Mouse (Mus musculus) ES-Bruce4 (cell line): ENCODE results near the gene Stard3. TPM values are rescaled to one million over a fixed set of nuclear protein-coding genes. Genes with fewer than 3 reads are reported as not detected.
A peak's percentile ranks its signal among the peaks of the same experiment; 100 is the strongest.

Experiments used
- H3K27ac ChIP-seq: 2 replicates; pipeline ENCODE4 v1.5.1; 2012; ENCODE audit warnings: low read length, inconsistent platforms; ENCODE audit not compliant: insufficient read depth
- H3K27me3 ChIP-seq: 2 replicates; pipeline ENCODE4 v1.6.1; 2012; ENCODE audit warnings: mild to moderate bottlenecking, low read length, inconsistent platforms; ENCODE audit not compliant: control insufficient read depth, poor library complexity, insufficient read depth, severe bottlenecking
- H3K36me3 ChIP-seq: 2 replicates; pipeline ENCODE4 v1.6.1; 2012; ENCODE audit warnings: inconsistent platforms, mild to moderate bottlenecking, low read length, moderate library complexity; ENCODE audit not compliant: control insufficient read depth, poor library complexity, insufficient read depth, severe bottlenecking
- H3K4me1 ChIP-seq: one replicate; pipeline ENCODE4 v1.8.1; 2011; ENCODE audit warnings: low read length; ENCODE audit not compliant: control insufficient read depth, insufficient read depth
- H3K4me3 ChIP-seq: 2 replicates; pipeline ENCODE4 v1.5.1; 2011; ENCODE audit warnings: low read depth, mild to moderate bottlenecking, low read length
- H3K9ac ChIP-seq: 2 replicates; pipeline ENCODE4 v1.6.1; 2012; ENCODE audit warnings: low read depth, mild to moderate bottlenecking, inconsistent platforms; ENCODE audit not compliant: poor library complexity, severe bottlenecking
- H3K9me3 ChIP-seq: replicated peaks from 2 replicates; pipeline ENCODE4 v1.6.1; 2012; ENCODE audit warnings: mild to moderate bottlenecking, low read length, inconsistent platforms; ENCODE audit not compliant: control insufficient read depth, poor library complexity, insufficient read depth, severe bottlenecking
- CTCF ChIP-seq: IDR thresholded peaks from one replicate; pipeline ENCODE4 v1.8.1; 2011; ENCODE audit warnings: low read depth, low read length
- EP300 ChIP-seq: IDR thresholded peaks from 2 replicates; pipeline ENCODE4 v1.6.1; 2011; ENCODE audit warnings: low read depth, low read length; ENCODE audit not compliant: insufficient read depth
- POLR2A ChIP-seq: IDR thresholded peaks from one replicate; pipeline ENCODE4 v1.8.1; 2011; ENCODE audit warnings: low read length; ENCODE audit not compliant: insufficient read depth
- polyA plus RNA-seq: library from polyadenylated mRNA; stranded (reverse); fragments of >200 nt; gene quantifications from 2 replicates; pipeline ENCODE4 v1.2.4, GENCODE M21; 2011; ENCODE audit warnings: low read depth; ENCODE audit not compliant: missing spikeins, insufficient read depth, insufficient read length

Stard3 gene
- polyA plus RNA-seq, 1 experiment, result 12.2 TPM

DNA sequence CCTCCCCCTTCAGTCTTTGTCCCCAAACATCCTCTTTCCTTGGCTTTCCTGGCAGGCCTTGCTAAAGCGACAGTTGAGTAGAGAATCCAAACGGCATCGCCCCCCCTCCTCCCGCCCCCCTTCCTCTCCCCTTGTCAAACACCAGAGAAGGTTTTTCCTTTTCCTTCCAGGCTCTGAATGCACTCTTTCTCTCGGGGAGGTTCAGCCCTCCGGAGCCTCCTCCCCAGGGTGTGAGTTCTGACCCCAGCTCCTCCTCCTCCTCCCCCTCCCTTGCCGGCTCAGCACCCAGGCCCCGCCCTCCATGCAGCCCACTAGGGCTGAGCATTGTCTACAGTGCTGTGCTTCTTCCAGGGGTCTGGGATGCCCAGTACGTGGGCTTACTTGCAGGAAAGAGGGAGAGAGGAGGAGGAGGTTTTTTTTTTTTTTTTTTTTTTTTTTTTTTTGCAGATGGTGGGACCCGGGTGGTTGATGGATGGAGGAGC is 51.2 kb downstream of the Stard3 start:
- no peaks in the 10 kb centered on the region for H3K27me3 ChIP-seq

DNA sequence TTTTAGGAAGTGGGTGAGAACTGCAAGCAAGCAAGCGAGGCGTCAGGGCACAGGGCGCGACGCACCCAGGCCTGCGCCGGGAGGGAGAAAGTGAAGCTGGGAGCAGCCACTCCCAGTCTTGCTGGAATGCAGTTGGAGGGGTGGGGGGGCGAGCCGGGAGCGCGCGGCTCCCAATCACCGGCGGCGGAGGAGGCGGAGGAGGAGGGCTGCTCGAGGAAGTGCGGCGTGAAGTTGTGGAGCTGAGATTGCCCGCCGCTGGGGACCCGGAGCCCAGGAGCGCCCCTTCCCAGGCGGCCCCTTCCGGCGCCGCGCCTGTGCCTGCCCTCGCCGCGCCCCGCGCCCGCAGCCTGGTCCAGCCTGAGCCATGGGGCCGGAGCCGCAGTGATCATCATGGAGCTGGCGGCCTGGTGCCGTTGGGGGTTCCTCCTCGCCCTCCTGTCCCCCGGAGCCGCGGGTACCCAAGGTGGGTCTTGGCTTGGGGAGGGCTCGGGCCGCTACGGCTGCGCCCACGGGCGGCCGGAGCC is 54.2 kb downstream of the Stard3 start, which contains the start of gene Erbb2:
Gene Erbb2 (plus strand): TSS at position 198 of the 524 bp plus-strand sequence.
- Histone ChIP-seq H3K4me1 (peaks cover 10% of the 10 kb centered on the region), H3K9ac (peak within 1 kb of the TSS; percentile 92), H3K4me3 (peak within 1 kb of the TSS; percentile 70), H3K9me3 (no peaks in the 10 kb centered on the region), H3K36me3 (no peaks in the 10 kb centered on the region), H3K27ac (no peak within 1 kb of the TSS), H3K27me3 (no peaks in the 10 kb centered on the region)
- no peak for TF ChIP-seq CTCF
- TF ChIP-seq POLR2A, result peak; percentile 29
- TF ChIP-seq EP300, result 0 out of 2 replicates have a peak, but pooled peaks have one; percentile 21

More for the DNA sequence above, 51.2 kb downstream of the Stard3 start:
- TF ChIP-seq POLR2A (no peak), EP300 (0 out of 2 replicates have a peak, but pooled peaks have one; percentile 6)
- H3K36me3 ChIP-seq, result no peaks in the 10 kb centered on the region
- H3K9ac ChIP-seq, result peak overlapping the region; percentile 37
- H3K27ac ChIP-seq, result no peak overlapping the region
- H3K9me3 ChIP-seq, result no peaks in the 10 kb centered on the region
- H3K4me3 ChIP-seq, result no peak overlapping the region
- peaks cover 8% of the 10 kb centered on the region for H3K4me1 ChIP-seq

DNA sequence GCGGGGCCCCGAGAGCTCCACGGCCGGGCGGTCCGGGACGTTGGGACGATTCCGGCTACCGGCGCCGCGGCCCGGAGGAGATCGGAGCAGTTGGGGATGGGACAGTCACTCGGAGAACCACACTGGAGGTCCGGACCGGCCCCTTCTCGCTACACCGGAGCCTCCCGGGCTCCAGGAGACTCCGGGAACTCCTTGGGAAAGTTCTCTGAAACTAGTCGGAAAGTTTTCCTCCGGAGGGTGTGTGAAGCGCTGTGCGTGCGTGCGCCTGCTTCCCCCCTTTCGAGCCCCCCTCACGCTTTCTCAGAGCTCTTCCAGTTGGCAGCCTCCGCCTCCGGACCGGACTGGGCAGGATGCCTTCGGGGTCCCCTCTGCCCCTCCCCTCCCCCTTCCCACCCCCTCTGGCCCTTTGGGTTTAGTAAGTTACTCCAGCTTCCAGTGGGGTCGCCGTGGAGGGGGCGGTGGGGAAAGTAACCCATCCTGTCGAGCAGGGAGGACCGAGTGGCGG is 54.7 kb downstream of the Stard3 start:
- Histone ChIP-seq H3K9me3 (no peaks in the 10 kb centered on the region), H3K4me3 (peak overlapping the region; percentile 70), H3K27ac (no peak overlapping the region), H3K4me1 (peaks cover 10% of the 10 kb centered on the region), H3K36me3 (no peaks in the 10 kb centered on the region), H3K9ac (peak overlapping the region; percentile 92), H3K27me3 (no peaks in the 10 kb centered on the region)
- no peak for TF ChIP-seq EP300
- TF ChIP-seq POLR2A, result no peak
- no peak for TF ChIP-seq CTCF

DNA sequence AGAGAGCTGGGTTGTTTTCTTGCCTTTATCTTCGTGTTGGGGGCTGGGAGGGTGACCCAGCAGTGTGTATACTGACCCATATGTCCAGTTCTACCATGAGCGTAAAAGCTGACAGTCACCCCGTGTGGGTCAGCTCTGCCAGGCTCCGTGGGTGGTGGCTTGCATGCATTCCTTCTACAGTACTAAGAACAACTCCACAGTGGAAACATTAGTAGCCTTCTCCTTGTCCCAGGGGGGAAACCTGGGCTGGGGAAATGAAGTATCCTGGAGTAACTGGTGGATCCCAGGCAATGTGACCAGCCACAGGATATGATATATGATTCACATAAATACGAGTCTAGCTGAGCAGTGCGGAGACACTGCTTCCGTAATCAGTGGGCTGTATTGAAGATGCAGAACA is 55.6 kb downstream of the Stard3 start:
- Histone ChIP-seq H3K4me1 (peaks cover 10% of the 10 kb centered on the region), H3K4me3 (no peak overlapping the region), H3K9ac (peak overlapping the region; percentile 92), H3K27me3 (no peaks in the 10 kb centered on the region), H3K27ac (no peak overlapping the region), H3K9me3 (no peaks in the 10 kb centered on the region), H3K36me3 (no peaks in the 10 kb centered on the region)
- TF ChIP-seq CTCF (no peak), EP300 (no peak), POLR2A (no peak)

DNA sequence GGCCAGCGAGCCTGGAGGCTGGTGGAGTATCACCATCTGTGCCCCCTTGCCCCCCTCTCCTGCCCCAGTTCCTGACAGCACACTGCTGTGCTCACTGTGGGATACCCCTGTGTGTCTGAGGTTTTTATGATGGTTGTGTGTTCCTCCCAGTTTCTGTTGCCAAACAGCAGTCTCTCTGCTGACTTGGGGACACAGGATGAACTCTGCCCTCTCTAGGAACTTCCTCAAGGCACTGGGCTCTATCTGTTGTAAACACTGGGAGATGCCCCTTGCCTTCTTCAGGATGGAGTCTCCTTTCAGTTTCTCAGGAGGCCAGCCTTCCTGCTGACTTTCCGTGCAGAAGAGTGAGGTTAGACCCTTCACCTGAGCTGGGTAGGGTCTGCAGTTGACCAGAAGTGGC is 56.0 kb downstream of the Stard3 start:
- TF ChIP-seq POLR2A (no peak), EP300 (no peak), CTCF (no peak)
- H3K4me1 ChIP-seq, result peaks cover 6% of the 10 kb centered on the region
- H3K36me3 ChIP-seq, result no peaks in the 10 kb centered on the region
- H3K9me3 ChIP-seq, result no peaks in the 10 kb centered on the region
- no peaks in the 10 kb centered on the region for H3K27me3 ChIP-seq
- no peak overlapping the region for H3K4me3 ChIP-seq
- no peak overlapping the region for H3K27ac ChIP-seq
- no peak overlapping the region for H3K9ac ChIP-seq

DNA sequence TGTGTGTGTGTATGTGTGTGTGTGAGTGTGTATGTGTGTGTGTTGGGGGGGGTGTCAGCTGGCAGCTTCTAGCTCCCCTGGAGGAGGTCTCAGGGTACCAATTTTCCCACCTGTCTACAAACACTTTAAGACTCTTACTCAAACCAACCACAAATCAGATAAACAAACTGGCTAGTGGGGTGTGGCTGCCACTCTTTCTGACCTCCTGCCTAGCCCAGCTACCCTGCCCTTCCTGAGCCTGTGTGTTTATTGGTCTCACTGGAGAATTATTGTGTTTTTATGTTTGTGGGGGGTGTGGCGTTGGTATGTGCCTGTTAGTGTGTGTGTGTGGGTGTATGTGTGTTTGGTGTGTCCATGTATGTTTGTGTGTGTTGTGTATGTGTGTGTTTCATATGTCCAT is 58.9 kb downstream of the Stard3 start:
- TF ChIP-seq CTCF (no peak), EP300 (no peak), POLR2A (no peak)
- Histone ChIP-seq H3K4me3 (no peak overlapping the region), H3K9me3 (no peaks in the 10 kb centered on the region), H3K4me1 (peaks cover 5% of the 10 kb centered on the region), H3K9ac (no peak overlapping the region), H3K27ac (no peak overlapping the region), H3K27me3 (no peaks in the 10 kb centered on the region), H3K36me3 (no peaks in the 10 kb centered on the region)
